Mouse (Mus musculus) E14TG2a.4 (cell line): ENCODE measurements at regions not wholly inside any gene's neighbourhood (a gene's known extent, or its start where the extent isn't known, plus 50 kb on each side); places are given as distances from the start of the nearest gene placed in this dataset.

Experiments used
- H3K27me3 ChIP-seq: 2 replicates; pipeline ENCODE4 v1.6.1; 2014; ENCODE audit warnings: low read length, control low read depth; ENCODE audit not compliant: insufficient read depth
- H3K36me3 ChIP-seq: 2 replicates; pipeline ENCODE4 v1.6.1; 2014; ENCODE audit warnings: low read length, control low read depth; ENCODE audit not compliant: insufficient read depth
- H3K4me1 ChIP-seq: replicated peaks from 2 replicates; pipeline ENCODE4 v1.6.1; 2014; ENCODE audit warnings: low read depth, low read length, control low read depth
- H3K4me3 ChIP-seq: replicated peaks from 2 replicates; pipeline ENCODE4 v1.5.1; 2014; ENCODE audit warnings: mild to moderate bottlenecking, low read length
- H3K9me3 ChIP-seq: 2 replicates; pipeline ENCODE4 v1.6.1; 2014; ENCODE audit warnings: low read length, control low read depth
- CTCF ChIP-seq: conservative IDR thresholded peaks from 2 replicates; pipeline ENCODE4 v1.5.1; 2014; ENCODE audit warnings: low read length
- NANOG ChIP-seq: IDR thresholded peaks from 2 replicates; pipeline ENCODE4 v1.6.1; 2014; ENCODE audit warnings: borderline replicate concordance, low read length, mixed read lengths
- POU5F1 ChIP-seq: IDR thresholded peaks from 2 replicates; pipeline ENCODE4 v1.6.1; 2014; ENCODE audit warnings: low read length, borderline replicate concordance

- Histone ChIP-seq H3K9me3 (no peaks in the 10 kb centered on the region), H3K36me3 (no peaks in the 10 kb centered on the region), H3K4me1 (peaks cover 92% of the 10 kb centered on the region), H3K27me3 (peaks cover 8% of the 10 kb centered on the region), H3K4me3 (peak overlapping the region; percentile 52)
- TF ChIP-seq CTCF = no peak
- no peak for TF ChIP-seq POU5F1
- TF ChIP-seq NANOG = peak; percentile 41; the same call in 1 of the 2 replicates
Measured at GRCm38 (mm10) chr17:84003489-84004234, 155.9 kb upstream of the Haao start.

- Histone ChIP-seq H3K4me1 (peaks cover 92% of the 10 kb centered on the region), H3K4me3 (no peak overlapping the region), H3K36me3 (no peaks in the 10 kb centered on the region), H3K9me3 (no peaks in the 10 kb centered on the region), H3K27me3 (peaks cover 8% of the 10 kb centered on the region)
- TF ChIP-seq NANOG (no peak), POU5F1 (no peak), CTCF (no peak)
Measured at GRCm38 (mm10) chr17:84002939-84003338, 155.2 kb upstream of the Haao start.

- Histone ChIP-seq H3K4me1 (peaks cover 93% of the 10 kb centered on the region), H3K9me3 (no peaks in the 10 kb centered on the region), H3K36me3 (no peaks in the 10 kb centered on the region), H3K4me3 (no peak overlapping the region), H3K27me3 (peaks cover 8% of the 10 kb centered on the region)
- TF ChIP-seq POU5F1 (no peak), NANOG (no peak), CTCF (no peak)
Measured at GRCm38 (mm10) chr17:84002327-84002726, 154.6 kb upstream of the Haao start.

- Histone ChIP-seq H3K9me3 (no peaks in the 10 kb centered on the region), H3K27me3 (no peaks in the 10 kb centered on the region), H3K36me3 (no peaks in the 10 kb centered on the region), H3K4me3 (no peak overlapping the region), H3K4me1 (peaks cover 74% of the 10 kb centered on the region)
- TF ChIP-seq POU5F1 = no peak
- no peak for TF ChIP-seq CTCF
- no peak for TF ChIP-seq NANOG
Measured at GRCm38 (mm10) chr17:84000115-84000514, 152.4 kb upstream of the Haao start.

GRCm38 (mm10) chr17:83998972-83999545, 151.3 kb upstream of the Haao start:
- no peak overlapping the region for H3K4me3 ChIP-seq
- H3K27me3 ChIP-seq = no peaks in the 10 kb centered on the region
- TF ChIP-seq NANOG = no peak
- TF ChIP-seq POU5F1 = no peak
- no peaks in the 10 kb centered on the region for H3K9me3 ChIP-seq
- peaks cover 64% of the 10 kb centered on the region for H3K4me1 ChIP-seq
- H3K36me3 ChIP-seq = no peaks in the 10 kb centered on the region

GRCm38 (mm10) chr17:83998341-83998740, 150.6 kb upstream of the Haao start:
- H3K36me3 ChIP-seq = no peaks in the 10 kb centered on the region
- TF ChIP-seq NANOG (no peak), POU5F1 (no peak), CTCF (no peak)
- peaks cover 57% of the 10 kb centered on the region for H3K4me1 ChIP-seq
- no peaks in the 10 kb centered on the region for H3K9me3 ChIP-seq
- H3K27me3 ChIP-seq = no peaks in the 10 kb centered on the region
- no peak overlapping the region for H3K4me3 ChIP-seq

GRCm38 (mm10) chr17:83997778-83998177, 150.0 kb upstream of the Haao start:
- Histone ChIP-seq H3K4me1 (peaks cover 51% of the 10 kb centered on the region), H3K9me3 (no peaks in the 10 kb centered on the region), H3K27me3 (no peaks in the 10 kb centered on the region), H3K36me3 (no peaks in the 10 kb centered on the region), H3K4me3 (no peak overlapping the region; the same call in 1 of the 2 replicates)
- TF ChIP-seq POU5F1 (no peak), CTCF (peak; percentile 48), NANOG (no peak)

GRCm38 (mm10) chr17:83993028-83993427, 145.3 kb upstream of the Haao start:
- Histone ChIP-seq H3K36me3 (no peaks in the 10 kb centered on the region), H3K9me3 (no peaks in the 10 kb centered on the region), H3K4me1 (peaks cover 50% of the 10 kb centered on the region), H3K4me3 (no peak overlapping the region), H3K27me3 (no peaks in the 10 kb centered on the region)
- TF ChIP-seq NANOG = no peak
- TF ChIP-seq POU5F1 = no peak
- no peak for TF ChIP-seq CTCF
